8 mouse cellular contexts compared by ENCODE assay signal in the genomic region with DNA sequence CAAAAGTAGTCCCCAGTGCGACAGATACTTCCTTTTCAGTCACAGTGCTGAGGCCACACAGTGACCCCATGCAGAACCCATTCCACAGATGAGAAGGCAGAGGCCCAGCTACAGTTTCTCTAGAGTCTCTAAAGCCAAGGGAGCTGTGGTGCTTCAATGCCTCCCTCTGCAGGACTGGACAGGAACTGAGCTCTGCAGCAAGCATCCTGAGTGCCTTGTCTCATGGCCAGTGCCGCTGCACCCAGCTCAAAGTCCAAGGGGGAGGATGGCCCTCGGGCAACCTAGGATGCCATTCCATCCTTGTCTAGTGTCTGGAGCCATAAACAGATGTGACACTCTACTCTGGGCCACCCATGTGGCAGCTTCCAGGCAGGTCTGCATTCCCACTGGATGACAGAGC. TPM values are rescaled to one million over a fixed set of nuclear protein-coding genes. Genes with fewer than 3 reads are reported as not detected.
DNase-seq lines count a peak whose midpoint lies in the region; ATAC-seq and TF ChIP-seq lines count a peak whose summit lies in the region.

No protein-coding gene starts in this region.

- peaks cover 11% of the 10 kb centered on the region; the same call in 1 of the 2 replicates for H3K36me3 ChIP-seq in heart, embryonic 10.5 days
- peaks cover 5% of the 10 kb centered on the region for H3K36me3 ChIP-seq in spleen, adult 2 months (ENCODE audit: control insufficient read depth, insufficient read depth, low read length)
- H3K36me3 ChIP-seq in embryonic facial prominence, embryonic 13.5 days = peaks cover 31% of the 10 kb centered on the region

- H3K9ac ChIP-seq in embryonic facial prominence, embryonic 13.5 days = no peak overlapping the region

- peaks cover 37% of the 10 kb centered on the region for H3K4me1 ChIP-seq in heart, embryonic 10.5 days
- H3K4me1 ChIP-seq in spleen, adult 2 months (ENCODE audit: control insufficient read depth, insufficient read depth, insufficient read length) = peaks cover 5% of the 10 kb centered on the region; the same call in 1 of the 2 replicates
- H3K4me1 ChIP-seq in embryonic facial prominence, embryonic 13.5 days = peaks cover 39% of the 10 kb centered on the region

- no peaks in the 10 kb centered on the region for H3K9me3 ChIP-seq in heart, embryonic 10.5 days
- no peaks in the 10 kb centered on the region for H3K9me3 ChIP-seq in embryonic facial prominence, embryonic 13.5 days

- TF ChIP-seq CTCF in spleen, adult 2 months (IDR thresholded peaks at IDR 0.05; ENCODE audit: extremely low read depth, insufficient read depth, insufficient read length, insufficient replicate concordance) = peak; percentile 38; the same call in 1 of the 2 replicates

- WGBS in heart, embryonic 10.5 days = 48% methylated on average over 3 of the region's 3 CpGs
- WGBS in spleen, adult 2 months = 91% methylated on average over 3 of the region's 3 CpGs
- WGBS in embryonic facial prominence, embryonic 13.5 days = 64% methylated on average over 3 of the region's 3 CpGs

- H3K27ac ChIP-seq in heart, embryonic 10.5 days = no peak overlapping the region; the same call in 1 of the 2 replicates
- no peak overlapping the region for H3K27ac ChIP-seq in spleen, adult 2 months (ENCODE audit: insufficient read depth, low read length)
- peak overlapping the region; percentile 88 for H3K27ac ChIP-seq in embryonic facial prominence, embryonic 13.5 days

- DNase-seq in heart, adult 11 months = peak; percentile 92
- DNase-seq in heart, embryonic 10.5 days (ENCODE audit: low spot score) = no peak
- no peak for DNase-seq in spleen, adult 2 months (ENCODE audit: low read depth in 1 of 2, low spot score in 2 of 2)
- DNase-seq in spleen, postnatal 14 days (ENCODE audit: low spot score in 2 of 2) = no peak
- DNase-seq in testis, postnatal 10 days (ENCODE audit: low spot score) = peak; percentile 61
- DNase-seq in thymus, adult 18-20 months = no peak
- DNase-seq in right cerebral cortex, adult 2 months (ENCODE audit: low spot score in 2 of 2) = no peak

- H3K4me3 ChIP-seq in heart, embryonic 10.5 days = no peak overlapping the region
- H3K4me3 ChIP-seq in spleen, adult 2 months (ENCODE audit: extremely low read depth, insufficient read depth, insufficient read length) = no peak overlapping the region
- H3K4me3 ChIP-seq in embryonic facial prominence, embryonic 13.5 days = no peak overlapping the region

- no peak overlapping the region for H3K4me2 ChIP-seq in embryonic facial prominence, embryonic 13.5 days

- no peaks in the 10 kb centered on the region for H3K27me3 ChIP-seq in heart, embryonic 10.5 days (ENCODE audit: insufficient read depth, poor library complexity, severe bottlenecking)
- H3K27me3 ChIP-seq in spleen, adult 2 months (ENCODE audit: control insufficient read depth, insufficient read depth, low read length) = no peaks in the 10 kb centered on the region
- H3K27me3 ChIP-seq in embryonic facial prominence, embryonic 13.5 days = no peaks in the 10 kb centered on the region

- TF ChIP-seq POLR2A in spleen, adult 2 months (IDR thresholded peaks at IDR 0.05; ENCODE audit: low read depth, low read length) = no peak

- no peak for ATAC-seq in embryonic facial prominence, embryonic 13.5 days (ENCODE audit: insufficient number of reproducible peaks, insufficient read depth, low FRiP score, low TSS enrichment, low read depth)

RNA-seq across cellular contexts. Expression of gene Numbl, which starts 2.5 kb away (rescaled TPM):
- 7.0 and 9.6 TPM in 2 replicates for polyA plus RNA-seq in heart, embryonic 10.5 days (2016; fragmentation: Nextera tagmentation; extraction: Ambion mirVana)
- polyA plus RNA-seq in spleen, adult 2 months (2012; rRNA removed) = 6.1 and 7.6 TPM in 2 replicates
- polyA plus RNA-seq in embryonic facial prominence, embryonic 13.5 days (2015; fragmentation: Nextera tagmentation; extraction: Ambion mirVana) = 33.8 and 35.7 TPM in 2 replicates

RNA-seq across cellular contexts. Expression of gene Coq8b, which starts 22.9 kb away (rescaled TPM):
- polyA plus RNA-seq in heart, embryonic 10.5 days (2016; fragmentation: Nextera tagmentation; extraction: Ambion mirVana) = 12.3 and 13.9 TPM in 2 replicates
- polyA plus RNA-seq in spleen, adult 2 months (2012; rRNA removed) = 28.9 and 36.4 TPM in 2 replicates
- polyA plus RNA-seq in embryonic facial prominence, embryonic 13.5 days (2015; fragmentation: Nextera tagmentation; extraction: Ambion mirVana) = 19.0 and 20.5 TPM in 2 replicates

RNA-seq across cellular contexts. Expression of gene Itpkc, which starts 27.3 kb away (rescaled TPM):
- 3.4 and 5.0 TPM in 2 replicates for polyA plus RNA-seq in heart, embryonic 10.5 days (2016; fragmentation: Nextera tagmentation; extraction: Ambion mirVana)
- polyA plus RNA-seq in spleen, adult 2 months (2012; rRNA removed) = 5.9 and 7.0 TPM in 2 replicates
- polyA plus RNA-seq in embryonic facial prominence, embryonic 13.5 days (2015; fragmentation: Nextera tagmentation; extraction: Ambion mirVana) = 5.7 and 8.3 TPM in 2 replicates

RNA-seq across cellular contexts. Expression of gene Snrpa, which starts 59.6 kb away (rescaled TPM):
- 227 and 298 TPM in 2 replicates for polyA plus RNA-seq in heart, embryonic 10.5 days (2016; fragmentation: Nextera tagmentation; extraction: Ambion mirVana)
- polyA plus RNA-seq in spleen, adult 2 months (2012; rRNA removed) = 93.7 and 142 TPM in 2 replicates
- 292 and 298 TPM in 2 replicates for polyA plus RNA-seq in embryonic facial prominence, embryonic 13.5 days (2015; fragmentation: Nextera tagmentation; extraction: Ambion mirVana)

Comparison
In these comparisons a context has a peak if more than half of its experiments do, and no peak if none do; other contexts are left out.
1. DNase-seq: peak in heart, adult 11 months (single experiment) and testis, postnatal 10 days (single experiment); none in heart, embryonic 10.5 days (single experiment), spleen, adult 2 months (0 of 2), spleen, postnatal 14 days (0 of 2), thymus, adult 18-20 months (0 of 2) and right cerebral cortex, adult 2 months (0 of 2).